Mouse (Mus musculus) embryonic facial prominence, embryonic 14.5 days (tissue): ENCODE data around the gene Ncapg2. TPM values are rescaled to one million over a fixed set of nuclear protein-coding genes. Genes with fewer than 3 reads are reported as not detected.
A peak's percentile ranks its signal among the peaks of the same experiment; 100 is the strongest.

Experiments used
- ATAC-seq: fragments of 200-750 bp; cut with Nextera tagmentation; 2 replicates; pipeline ENCODE4 v1.8.0; 2017; ENCODE audit warnings: low read depth, moderate number of reproducible peaks, moderate TSS enrichment
- DNase-seq: peaks from one replicate; pipeline ENCODE4 v3.0.0-alpha.2; 2015; ENCODE audit warnings: low spot score
- H3K27ac ChIP-seq: fragments of 300-500 bp; sonication (generic); replicated peaks from 2 replicates; pipeline ENCODE4 v1.5.1; 2014; ENCODE audit warnings: low read depth, mild to moderate bottlenecking, low read length, moderate library complexity
- H3K27me3 ChIP-seq: fragments of 300-500 bp; sonication (generic); replicated peaks from 2 replicates; pipeline ENCODE4 v1.6.1; 2014; ENCODE audit warnings: low read length; ENCODE audit not compliant: control insufficient read depth, insufficient read depth
- H3K36me3 ChIP-seq: fragments of 300-500 bp; sonication (generic); 2 replicates; pipeline ENCODE4 v1.6.1; 2014; ENCODE audit warnings: low read length, mixed read lengths; ENCODE audit not compliant: control insufficient read depth, insufficient read depth
- H3K4me1 ChIP-seq: fragments of 300-500 bp; sonication (generic); 2 replicates; pipeline ENCODE4 v1.6.1; 2014; ENCODE audit warnings: antibody characterized with exemption, low read length; ENCODE audit not compliant: control insufficient read depth, insufficient read depth
- H3K4me2 ChIP-seq: fragments of 300-500 bp; sonication (generic); 2 replicates; pipeline ENCODE4 v1.6.1; 2014; ENCODE audit warnings: low read depth, mild to moderate bottlenecking, low read length, moderate library complexity, mixed read lengths
- H3K4me3 ChIP-seq: fragments of 300-500 bp; sonication (generic); 2 replicates; pipeline ENCODE4 v1.5.1; 2014; ENCODE audit warnings: low read depth, mild to moderate bottlenecking, low read length
- H3K9ac ChIP-seq: fragments of 300-500 bp; sonication (generic); 2 replicates; pipeline ENCODE4 v1.6.1; 2014; ENCODE audit warnings: low read depth, mild to moderate bottlenecking, low read length, moderate library complexity, mixed read lengths
- H3K9me3 ChIP-seq: fragments of 300-500 bp; sonication (generic); 2 replicates; pipeline ENCODE4 v1.6.1; 2016; ENCODE audit warnings: low read length; ENCODE audit not compliant: control insufficient read depth
- WGBS: fragments of 180-500 bp; shearing (Covaris S2); extraction: QIAGEN DNeasy Blood & Tissue Kit; methylation state at CpG from one replicate; pipeline ENCODE4 v1.1.7; 2014; 5-methylcytosine and 5-hydroxymethylcytosine counted together
- polyA plus RNA-seq: library from polyadenylated mRNA; unstranded; fragments of >200 nt; fragmentation: Nextera tagmentation; extraction: Ambion mirVana; gene quantifications from 2 replicates; pipeline ENCODE4 v1.2.1, GENCODE M21; 2014

Ncapg2 gene
- polyA plus RNA-seq: 37.0 and 40.5 TPM in 2 replicates

DNA sequence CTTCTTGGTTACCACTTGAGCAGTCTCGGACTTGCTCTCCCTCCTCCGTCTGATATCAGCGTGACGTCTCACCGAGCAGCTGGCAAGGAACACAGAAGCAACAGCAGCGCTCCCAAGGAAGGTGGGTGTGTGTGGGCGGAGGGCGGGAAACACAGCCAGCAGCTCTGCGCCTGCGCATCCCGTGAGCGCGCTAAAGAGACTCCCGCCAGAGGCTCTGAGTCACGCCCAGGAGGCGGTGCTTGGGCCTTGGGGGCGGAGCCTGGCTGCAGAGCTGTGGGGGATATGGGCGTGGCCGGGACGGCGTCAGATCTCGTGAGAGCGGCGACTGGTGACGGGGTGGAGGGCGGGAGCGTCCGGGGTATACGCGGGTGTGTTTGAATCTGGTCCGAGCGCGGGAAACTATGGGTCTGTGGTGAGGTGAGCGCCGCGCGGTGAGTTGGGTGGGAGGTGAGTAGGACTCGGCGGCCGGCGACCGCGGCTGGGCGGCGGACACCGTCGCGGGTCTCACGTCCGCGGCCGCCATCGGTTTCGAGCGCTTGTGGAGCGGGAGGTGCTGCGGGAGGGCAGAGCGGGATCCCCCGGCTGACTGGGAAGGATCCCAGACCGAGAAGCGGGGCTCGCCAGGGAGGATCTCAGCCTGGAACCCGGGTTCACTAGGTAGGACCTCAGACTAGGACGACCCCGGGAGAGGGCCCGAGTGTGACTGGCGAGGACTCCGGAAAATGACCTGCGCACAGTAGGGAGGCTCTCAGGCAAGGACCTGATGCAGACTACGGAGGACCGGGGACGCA lies at the start of gene Ncapg2:
Ncapg2 (plus strand) TSS at position 358 of the 791 bp plus-strand sequence.
- peak within 1 kb of the TSS; percentile 84 for H3K4me2 ChIP-seq
- peak within 1 kb of the TSS; percentile 92 for H3K9ac ChIP-seq
- H3K4me1 ChIP-seq: no peaks in the 10 kb centered on the region; the same call in none of the 2 replicates
- DNase-seq (peak; percentile 98), ATAC-seq (peak; percentile 98)
- 0% methylated on average over 51 of the region's 72 CpGs for WGBS
- H3K9me3 ChIP-seq: peaks cover 37% of the 10 kb centered on the region
- H3K27ac ChIP-seq: peak within 1 kb of the TSS; percentile 70
- no peaks in the 10 kb centered on the region for H3K27me3 ChIP-seq
- H3K4me3 ChIP-seq: peak within 1 kb of the TSS; percentile 89
- peaks cover 31% of the 10 kb centered on the region for H3K36me3 ChIP-seq

DNA sequence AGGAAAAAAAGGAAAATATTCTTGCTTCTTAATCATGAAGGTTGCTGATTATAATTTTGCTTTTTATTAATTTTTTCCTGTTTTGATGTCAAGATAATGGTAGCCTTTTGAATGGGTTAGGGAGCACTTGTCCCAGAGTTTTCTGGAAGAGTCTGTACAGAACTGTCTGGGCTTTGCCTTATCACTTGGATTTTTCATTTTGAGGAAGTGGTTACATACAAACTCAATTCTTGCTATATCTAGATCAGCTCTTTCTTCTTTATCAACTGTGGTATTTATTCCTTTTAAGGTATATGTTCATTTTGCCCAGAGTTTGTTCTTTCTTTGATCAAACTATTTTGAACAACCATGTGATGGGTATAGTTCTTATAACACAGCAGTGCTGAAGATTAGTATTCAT lies 43.1 kb upstream of the Ncapg2 start:
- Histone ChIP-seq H3K4me2 (no peak overlapping the region), H3K27ac (no peak overlapping the region), H3K4me1 (no peaks in the 10 kb centered on the region), H3K9me3 (no peaks in the 10 kb centered on the region), H3K27me3 (no peaks in the 10 kb centered on the region), H3K36me3 (peaks cover 38% of the 10 kb centered on the region), H3K4me3 (no peak overlapping the region), H3K9ac (no peak overlapping the region)
- no peak for DNase-seq
- no peak for ATAC-seq

GRCm38 (mm10) chr12:116366900-116367299 lies 38.3 kb upstream of the Ncapg2 start:
- Histone ChIP-seq H3K36me3 (peaks cover 55% of the 10 kb centered on the region), H3K4me3 (no peak overlapping the region), H3K27me3 (no peaks in the 10 kb centered on the region), H3K4me2 (no peak overlapping the region), H3K27ac (no peak overlapping the region), H3K4me1 (no peaks in the 10 kb centered on the region), H3K9me3 (no peaks in the 10 kb centered on the region), H3K9ac (no peak overlapping the region)
- DNase-seq: no peak
- no peak for ATAC-seq
- WGBS: 74% methylated on average over 3 of the region's 3 CpGs

DNA sequence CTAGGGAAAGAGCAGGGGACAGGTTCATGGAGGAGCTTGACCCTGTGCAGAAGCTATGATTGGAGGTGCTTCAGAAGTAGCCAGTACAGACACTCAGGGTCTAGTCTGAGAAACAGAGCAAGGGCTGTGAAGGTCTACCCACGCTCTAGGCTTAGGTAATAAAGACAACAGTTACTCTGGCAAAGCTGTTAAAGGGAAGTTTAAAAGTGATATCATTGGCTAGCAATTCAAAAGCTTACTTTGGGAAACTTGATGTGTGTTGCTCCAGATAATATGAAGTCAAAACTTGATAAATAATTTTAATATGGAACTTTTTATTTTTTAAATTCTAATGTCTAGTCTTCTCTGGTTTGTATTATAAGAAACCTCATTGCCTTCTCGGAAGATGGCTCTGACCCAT lies 37.9 kb upstream of the Ncapg2 start:
- peaks cover 55% of the 10 kb centered on the region for H3K36me3 ChIP-seq
- 89% methylated on average over 2 of the region's 2 CpGs for WGBS

GRCm38 (mm10) chr12:116368857-116369256 lies 36.3 kb upstream of the Ncapg2 start:
- peaks cover 50% of the 10 kb centered on the region for H3K36me3 ChIP-seq
- 81% methylated on average over 2 of the region's 2 CpGs for WGBS
- H3K27ac ChIP-seq: no peak overlapping the region
- no peak overlapping the region for H3K9ac ChIP-seq
- ATAC-seq (no peak), DNase-seq (no peak)
- H3K4me2 ChIP-seq: no peak overlapping the region
- H3K27me3 ChIP-seq: no peaks in the 10 kb centered on the region
- no peaks in the 10 kb centered on the region for H3K9me3 ChIP-seq
- no peaks in the 10 kb centered on the region for H3K4me1 ChIP-seq
- H3K4me3 ChIP-seq: no peak overlapping the region

More for the DNA sequence above, 37.9 kb upstream of the Ncapg2 start:
- Histone ChIP-seq H3K9ac (no peak overlapping the region), H3K4me2 (no peak overlapping the region), H3K4me1 (no peaks in the 10 kb centered on the region), H3K4me3 (no peak overlapping the region), H3K9me3 (no peaks in the 10 kb centered on the region), H3K27ac (no peak overlapping the region), H3K27me3 (no peaks in the 10 kb centered on the region)
- ATAC-seq (no peak), DNase-seq (no peak)

DNA sequence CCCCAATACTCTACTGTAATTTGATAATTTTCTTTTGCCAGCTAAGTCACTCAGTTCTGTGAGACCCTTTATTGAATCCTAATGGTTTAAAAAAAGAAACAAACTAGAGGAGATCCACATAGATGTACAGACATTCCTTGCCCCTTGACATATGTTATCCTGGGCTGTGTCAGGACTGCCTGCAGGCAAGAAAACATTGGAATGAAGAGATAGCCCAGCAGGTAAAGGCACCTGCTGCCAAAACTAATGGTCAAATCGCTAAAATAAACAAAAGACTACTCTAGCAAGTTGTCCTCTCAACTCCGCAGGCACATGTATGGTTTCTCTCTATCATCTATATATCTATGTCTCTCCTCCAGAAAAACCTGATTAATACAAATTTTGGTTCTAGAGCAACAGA lies 22.1 kb upstream of the Ncapg2 start:
- Histone ChIP-seq H3K9me3 (no peaks in the 10 kb centered on the region), H3K9ac (no peak overlapping the region), H3K4me1 (no peaks in the 10 kb centered on the region), H3K27me3 (no peaks in the 10 kb centered on the region), H3K4me2 (no peak overlapping the region), H3K36me3 (0 out of 2 replicates have a peak, but pooled peaks cover 6% of the 10 kb centered on the region), H3K4me3 (no peak overlapping the region), H3K27ac (no peak overlapping the region)
- WGBS: 76% methylated on average over 2 of the region's 2 CpGs
- DNase-seq: no peak
- ATAC-seq: no peak

DNA sequence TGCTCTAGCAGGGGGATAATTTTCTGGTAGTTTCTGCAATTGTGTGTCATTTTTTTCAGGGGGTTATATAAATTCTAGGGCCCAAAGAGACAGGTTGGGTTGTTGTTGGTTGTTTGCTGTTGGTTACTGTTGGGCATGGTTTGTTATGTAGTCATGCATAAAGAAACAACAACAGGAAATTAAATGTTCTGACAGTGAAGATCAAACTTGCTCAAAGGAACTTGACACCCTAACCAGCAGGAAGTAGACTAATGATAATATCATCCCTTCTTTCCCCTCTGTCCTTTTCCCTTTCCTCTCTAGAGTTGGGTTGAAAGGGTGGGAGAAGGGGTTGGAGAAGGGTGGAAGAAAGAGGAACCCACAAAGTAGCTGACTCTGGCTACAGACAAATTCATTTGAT lies 21.2 kb upstream of the Ncapg2 start:
- Histone ChIP-seq H3K4me3 (no peak overlapping the region), H3K4me1 (no peaks in the 10 kb centered on the region), H3K4me2 (no peak overlapping the region), H3K36me3 (0 out of 2 replicates have a peak, but pooled peaks cover 6% of the 10 kb centered on the region), H3K27me3 (no peaks in the 10 kb centered on the region), H3K27ac (no peak overlapping the region), H3K9me3 (no peaks in the 10 kb centered on the region), H3K9ac (no peak overlapping the region)
- no peak for ATAC-seq
- DNase-seq: no peak

DNA sequence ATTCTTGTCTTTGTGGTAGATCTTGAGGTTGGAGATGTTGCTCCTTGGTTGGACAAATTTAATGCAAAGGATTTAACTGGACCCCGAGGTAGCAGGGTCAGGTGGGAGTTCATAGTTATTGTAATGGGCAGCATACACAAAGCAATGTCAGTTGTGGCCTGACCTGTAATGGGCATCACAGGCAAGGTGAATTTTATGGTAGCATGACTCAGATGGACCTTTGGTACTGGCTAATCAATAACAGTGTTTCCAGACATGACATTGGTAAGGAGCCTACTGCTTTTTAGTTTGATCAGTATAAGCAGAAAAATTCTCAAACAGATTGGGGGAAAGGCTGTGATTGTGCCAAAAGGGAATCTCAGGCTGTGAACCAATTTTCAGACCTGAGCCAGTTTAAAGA lies 18.4 kb upstream of the Ncapg2 start:
- no peak for DNase-seq
- no peaks in the 10 kb centered on the region for H3K4me1 ChIP-seq
- H3K4me3 ChIP-seq: no peak overlapping the region
- H3K27me3 ChIP-seq: no peaks in the 10 kb centered on the region
- H3K27ac ChIP-seq: no peak overlapping the region
- no peak for ATAC-seq
- H3K9ac ChIP-seq: no peak overlapping the region
- no peaks in the 10 kb centered on the region for H3K36me3 ChIP-seq
- no peaks in the 10 kb centered on the region for H3K9me3 ChIP-seq
- 83% methylated on average over 1 of the region's 1 CpGs for WGBS
- no peak overlapping the region for H3K4me2 ChIP-seq

DNA sequence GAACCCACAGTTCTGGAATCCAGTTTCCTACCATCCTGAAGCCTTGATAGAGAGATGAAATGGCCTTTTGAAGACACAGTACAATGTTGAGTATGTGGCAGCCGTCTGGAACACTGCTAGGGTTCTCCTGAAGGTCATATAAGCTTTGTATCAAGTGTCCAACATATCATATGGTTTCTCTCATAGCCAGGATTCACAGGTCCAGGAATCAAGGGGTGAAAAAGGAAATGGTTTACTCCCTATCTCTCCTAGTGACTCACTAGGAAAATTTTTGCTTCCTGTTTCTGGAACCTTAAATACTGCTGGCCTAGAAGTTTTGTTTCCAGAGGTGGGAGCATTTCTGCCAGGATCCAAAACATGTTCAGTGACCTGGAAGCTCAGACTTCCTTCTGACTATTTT lies 15.3 kb upstream of the Ncapg2 start:
- H3K4me1 ChIP-seq: no peaks in the 10 kb centered on the region
- no peaks in the 10 kb centered on the region for H3K9me3 ChIP-seq
- DNase-seq (no peak), ATAC-seq (no peak)
- no peak overlapping the region for H3K4me2 ChIP-seq
- no peak overlapping the region for H3K4me3 ChIP-seq
- H3K27me3 ChIP-seq: no peaks in the 10 kb centered on the region
- WGBS: 44% methylated on average over 1 of the region's 1 CpGs
- H3K36me3 ChIP-seq: no peaks in the 10 kb centered on the region
- H3K9ac ChIP-seq: no peak overlapping the region
- H3K27ac ChIP-seq: no peak overlapping the region
